Mouse (Mus musculus) forebrain, embryonic 14.5 days (tissue): Measurements from ENCODE around the gene Cyp1a1. TPM values are rescaled to one million over a fixed set of nuclear protein-coding genes. Genes with fewer than 3 reads are reported as not detected.

Experiments
- ATAC-seq: fragments of 200-750 bp; cut with Nextera tagmentation; 2 replicates; pipeline ENCODE4 v1.8.0; 2017; ENCODE audit warnings: mild to moderate bottlenecking, moderate library complexity
- DNase-seq: peaks from one replicate; pipeline ENCODE4 v3.0.0-alpha.2; 2015; ENCODE audit warnings: low spot score
- H3K27ac ChIP-seq: fragments of 300-500 bp; sonication (generic); 2 replicates; pipeline ENCODE4 v1.5.1; 2014; ENCODE audit warnings: low read depth, mild to moderate bottlenecking, control low read depth, low read length, moderate library complexity
- H3K27me3 ChIP-seq: fragments of 300-500 bp; sonication (generic); replicated peaks from 2 replicates; pipeline ENCODE4 v1.6.1; 2014; ENCODE audit warnings: low read length, control low read depth, mixed read lengths; ENCODE audit not compliant: control insufficient read depth, insufficient read depth
- H3K36me3 ChIP-seq: fragments of 300-500 bp; sonication (generic); 2 replicates; pipeline ENCODE4 v1.6.1; 2014; ENCODE audit warnings: low read length, control low read depth; ENCODE audit not compliant: control insufficient read depth, insufficient read depth
- H3K4me1 ChIP-seq: fragments of 300-500 bp; sonication (generic); 2 replicates; pipeline ENCODE4 v1.6.1; 2014; ENCODE audit warnings: antibody characterized with exemption, low read length, control low read depth; ENCODE audit not compliant: control insufficient read depth, insufficient read depth
- H3K4me2 ChIP-seq: fragments of 300-500 bp; sonication (generic); 2 replicates; pipeline ENCODE4 v1.6.1; 2014; ENCODE audit warnings: mild to moderate bottlenecking, control low read depth, low read length
- H3K4me3 ChIP-seq: fragments of 300-500 bp; sonication (generic); 2 replicates; pipeline ENCODE4 v1.5.1; 2014; ENCODE audit warnings: low read depth, low read length, control low read depth
- H3K9ac ChIP-seq: fragments of 300-500 bp; sonication (generic); 2 replicates; pipeline ENCODE4 v1.6.1; 2014; ENCODE audit warnings: mild to moderate bottlenecking, low read length, control low read depth, moderate library complexity
- H3K9me3 ChIP-seq: fragments of 300-500 bp; sonication (generic); replicated peaks from 2 replicates; pipeline ENCODE4 v1.6.1; 2016; ENCODE audit warnings: low read length, control low read depth, mixed read lengths; ENCODE audit not compliant: control insufficient read depth
- WGBS: fragments of 180-500 bp; shearing (Covaris S2); extraction: QIAGEN DNeasy Blood & Tissue Kit; methylation state at CpG from one replicate; pipeline ENCODE4 v1.1.7; 2014; 5-methylcytosine and 5-hydroxymethylcytosine counted together
- polyA plus RNA-seq: library from polyadenylated mRNA; unstranded; fragments of >200 nt; fragmentation: Nextera tagmentation; extraction: Ambion mirVana; gene quantifications from 2 replicates; pipeline ENCODE4 v1.2.1, GENCODE M21; 2014

Gene Cyp1a1
- polyA plus RNA-seq, 1 experiment from 2014 or later = not detected

DNA sequence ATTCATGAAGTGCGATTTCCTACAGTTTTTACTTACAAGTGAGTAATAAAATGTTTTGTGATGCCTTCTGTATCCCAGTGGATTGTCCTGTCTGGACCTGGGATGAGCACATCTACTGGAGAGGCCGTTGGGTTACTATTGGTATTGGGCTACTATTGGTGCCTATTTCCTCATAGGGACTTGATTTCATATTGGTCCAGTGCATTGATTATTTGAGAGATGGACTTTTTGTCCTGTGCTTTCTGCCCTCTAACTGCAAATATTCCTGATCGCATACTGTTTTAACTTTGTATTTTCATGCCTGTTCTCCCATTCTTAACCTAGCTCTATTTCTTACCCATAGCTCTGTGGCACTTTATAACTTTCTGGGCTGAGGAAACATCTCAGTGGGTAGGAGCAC is 37.0 kb downstream of the Cyp1a1 start:
- no peaks in the 10 kb centered on the region for H3K4me1 ChIP-seq
- no peaks in the 10 kb centered on the region for H3K27me3 ChIP-seq
- no peaks in the 10 kb centered on the region for H3K9me3 ChIP-seq
- H3K36me3 ChIP-seq = peaks cover 47% of the 10 kb centered on the region
- H3K4me3 ChIP-seq = no peak overlapping the region
- DNase-seq = no peak
- H3K9ac ChIP-seq = no peak overlapping the region
- 98% methylated on average over 3 of the region's 3 CpGs for WGBS
- ATAC-seq = no peak
- no peak overlapping the region for H3K27ac ChIP-seq
- no peak overlapping the region for H3K4me2 ChIP-seq

DNA sequence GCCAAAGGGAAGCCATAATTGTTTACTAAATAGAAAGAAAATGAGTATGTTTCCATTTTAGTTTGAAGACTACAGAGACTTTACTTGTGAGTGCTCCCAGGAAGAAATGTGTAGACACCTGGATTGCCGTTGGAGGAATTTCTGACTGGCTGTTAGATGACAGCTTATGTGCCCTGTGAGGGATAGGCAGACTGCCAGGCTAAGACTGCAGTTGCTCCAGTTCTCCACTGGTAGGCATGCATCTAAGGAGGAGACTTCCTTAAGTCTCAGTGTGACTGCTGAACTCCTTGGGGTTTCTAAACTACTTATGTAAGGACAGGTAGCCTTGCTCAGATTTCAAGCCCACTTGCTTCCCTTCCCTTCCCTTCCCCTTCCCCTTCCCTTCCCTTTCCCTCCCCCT is 40.6 kb downstream of the Cyp1a1 start:
- H3K4me1 ChIP-seq = no peaks in the 10 kb centered on the region
- WGBS = 93% methylated on average over 1 of the region's 1 CpGs
- ATAC-seq = no peak
- DNase-seq = no peak
- H3K27ac ChIP-seq = no peak overlapping the region
- no peaks in the 10 kb centered on the region for H3K27me3 ChIP-seq
- no peaks in the 10 kb centered on the region for H3K9me3 ChIP-seq
- H3K4me3 ChIP-seq = no peak overlapping the region
- H3K9ac ChIP-seq = no peak overlapping the region
- H3K4me2 ChIP-seq = no peak overlapping the region
- peaks cover 36% of the 10 kb centered on the region for H3K36me3 ChIP-seq

DNA sequence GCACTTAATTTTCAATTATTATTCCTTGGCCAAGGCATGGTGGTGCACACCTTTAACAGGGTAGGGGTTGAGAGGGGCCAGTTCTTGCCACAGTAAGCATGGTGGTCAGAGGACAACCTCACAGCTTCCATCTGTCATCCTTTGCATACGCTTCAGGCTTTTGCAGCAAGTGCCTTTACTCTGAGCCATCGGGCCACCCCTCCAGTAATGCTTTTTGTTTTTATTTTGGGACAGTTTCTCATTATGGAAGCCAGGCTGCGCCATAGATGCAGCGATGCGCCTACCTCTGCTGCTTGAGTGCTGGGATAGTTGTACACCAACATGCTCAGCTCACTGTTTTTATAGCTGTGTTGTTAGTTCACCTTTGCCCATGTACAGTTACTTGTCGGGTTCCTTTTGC is 45.9 kb downstream of the Cyp1a1 start:
- Histone ChIP-seq H3K9me3 (no peaks in the 10 kb centered on the region), H3K27me3 (no peaks in the 10 kb centered on the region), H3K4me2 (no peak overlapping the region), H3K4me3 (no peak overlapping the region), H3K36me3 (peaks cover 23% of the 10 kb centered on the region), H3K9ac (no peak overlapping the region), H3K27ac (no peak overlapping the region), H3K4me1 (no peaks in the 10 kb centered on the region)
- DNase-seq (no peak), ATAC-seq (no peak)
- 95% methylated on average over 6 of the region's 6 CpGs for WGBS

GRCm38 (mm10) chr9:57739863-57740262 is 52.1 kb downstream of the Cyp1a1 start:
- H3K27me3 ChIP-seq = no peaks in the 10 kb centered on the region
- no peaks in the 10 kb centered on the region for H3K9me3 ChIP-seq
- H3K36me3 ChIP-seq = peaks cover 38% of the 10 kb centered on the region
- H3K27ac ChIP-seq = no peak overlapping the region
- H3K9ac ChIP-seq = no peak overlapping the region
- no peak for ATAC-seq
- H3K4me3 ChIP-seq = no peak overlapping the region
- no peak overlapping the region for H3K4me2 ChIP-seq
- DNase-seq = no peak
- WGBS = 91% methylated on average over 5 of the region's 5 CpGs
- no peaks in the 10 kb centered on the region for H3K4me1 ChIP-seq

DNA sequence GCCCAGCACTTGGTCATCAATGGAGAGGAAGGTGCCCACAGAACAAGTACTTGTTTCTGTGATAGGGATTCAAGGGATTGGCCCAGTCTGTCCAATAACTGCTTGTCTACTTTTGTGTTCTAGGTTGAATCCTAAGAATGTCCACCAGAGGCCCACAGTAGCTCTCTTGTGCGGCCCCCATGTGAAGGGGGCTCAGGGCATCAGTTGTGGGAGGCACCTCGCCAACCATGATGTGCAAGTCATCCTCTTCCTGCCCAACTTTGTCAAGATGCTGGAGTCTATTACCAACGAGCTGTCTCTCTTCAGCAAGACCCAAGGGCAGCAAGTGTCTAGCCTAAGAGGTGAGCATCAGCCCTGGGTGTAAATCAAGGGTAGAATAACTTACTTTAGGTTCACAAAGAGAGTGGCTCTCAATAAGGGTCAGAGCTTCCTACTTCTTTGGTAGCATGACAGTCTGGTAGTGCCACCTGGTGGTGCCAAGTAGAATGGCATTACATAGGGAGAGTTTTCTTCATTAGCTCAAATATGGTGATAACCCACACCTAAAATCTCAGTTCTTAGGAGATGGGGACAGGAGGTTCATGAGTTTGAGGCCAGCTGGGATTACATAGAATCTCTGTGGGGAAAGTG is 56.8 kb downstream of the Cyp1a1 start:
- Histone ChIP-seq H3K4me3 (no peak overlapping the region), H3K27me3 (no peaks in the 10 kb centered on the region), H3K4me1 (no peaks in the 10 kb centered on the region), H3K9me3 (no peaks in the 10 kb centered on the region), H3K36me3 (peaks cover 83% of the 10 kb centered on the region), H3K9ac (no peak overlapping the region), H3K27ac (no peak overlapping the region), H3K4me2 (no peak overlapping the region)
- 71% methylated on average over 3 of the region's 3 CpGs for WGBS
- ATAC-seq (peak; percentile 40; the same call in 1 of the 2 replicates), DNase-seq (peak; percentile 80)

- Histone ChIP-seq H3K9me3 (no peaks in the 10 kb centered on the region), H3K9ac (no peak overlapping the region), H3K4me3 (no peak overlapping the region), H3K4me2 (no peak overlapping the region), H3K4me1 (no peaks in the 10 kb centered on the region), H3K36me3 (peaks cover 86% of the 10 kb centered on the region), H3K27me3 (no peaks in the 10 kb centered on the region), H3K27ac (no peak overlapping the region)
- 87% methylated on average over 1 of the region's 1 CpGs for WGBS
- ATAC-seq (no peak), DNase-seq (no peak)
These were observed 59.3 kb downstream of the Cyp1a1 start for GRCm38 (mm10) chr9:57747067-57747466.

GRCm38 (mm10) chr9:57748137-57748536 is 60.4 kb downstream of the Cyp1a1 start:
- no peak overlapping the region for H3K4me2 ChIP-seq
- DNase-seq (no peak), ATAC-seq (no peak)
- H3K4me3 ChIP-seq = no peak overlapping the region
- no peak overlapping the region for H3K9ac ChIP-seq
- no peaks in the 10 kb centered on the region for H3K4me1 ChIP-seq
- H3K27me3 ChIP-seq = no peaks in the 10 kb centered on the region
- H3K27ac ChIP-seq = no peak overlapping the region
- 82% methylated on average over 6 of the region's 6 CpGs for WGBS
- H3K36me3 ChIP-seq = peaks cover 87% of the 10 kb centered on the region
- no peaks in the 10 kb centered on the region for H3K9me3 ChIP-seq

GRCm38 (mm10) chr9:57748831-57749230 is 61.1 kb downstream of the Cyp1a1 start:
- DNase-seq (no peak), ATAC-seq (no peak)
- H3K9ac ChIP-seq = no peak overlapping the region
- H3K27ac ChIP-seq = no peak overlapping the region
- H3K9me3 ChIP-seq = no peaks in the 10 kb centered on the region
- peaks cover 93% of the 10 kb centered on the region for H3K36me3 ChIP-seq
- no peaks in the 10 kb centered on the region for H3K27me3 ChIP-seq
- H3K4me3 ChIP-seq = no peak overlapping the region
- 67% methylated on average over 1 of the region's 1 CpGs for WGBS
- H3K4me2 ChIP-seq = no peak overlapping the region
- no peaks in the 10 kb centered on the region for H3K4me1 ChIP-seq

GRCm38 (mm10) chr9:57750901-57751300 is 63.2 kb downstream of the Cyp1a1 start:
- no peak overlapping the region for H3K9ac ChIP-seq
- H3K27me3 ChIP-seq = no peaks in the 10 kb centered on the region
- ATAC-seq (no peak), DNase-seq (no peak)
- H3K4me2 ChIP-seq = no peak overlapping the region
- H3K27ac ChIP-seq = no peak overlapping the region
- H3K36me3 ChIP-seq = peaks cover 100% of the 10 kb centered on the region
- H3K4me3 ChIP-seq = no peak overlapping the region
- 88% methylated on average over 7 of the region's 7 CpGs for WGBS
- H3K4me1 ChIP-seq = no peaks in the 10 kb centered on the region
- H3K9me3 ChIP-seq = no peaks in the 10 kb centered on the region
